Mouse (Mus musculus) C2C12 (cell line): ENCODE measurements around the gene Abo.

ENCODE experiments used
- CTCF ChIP-seq: IDR thresholded peaks from one replicate; pipeline ENCODE4 v1.5.1; 2011; ENCODE audit not compliant: control insufficient read depth, insufficient read depth, insufficient read length
- FOSL1 ChIP-seq: IDR thresholded peaks from one replicate; pipeline ENCODE4 v1.8.0; 2011; ENCODE audit warnings: mild to moderate bottlenecking, low read length; ENCODE audit not compliant: poor library complexity, insufficient read depth, severe bottlenecking
- MYOG ChIP-seq: IDR thresholded peaks from one replicate; pipeline ENCODE4 v1.6.1; 2011; ENCODE audit not compliant: control insufficient read depth, insufficient read length; ENCODE audit errors: extremely low read depth

DNA sequence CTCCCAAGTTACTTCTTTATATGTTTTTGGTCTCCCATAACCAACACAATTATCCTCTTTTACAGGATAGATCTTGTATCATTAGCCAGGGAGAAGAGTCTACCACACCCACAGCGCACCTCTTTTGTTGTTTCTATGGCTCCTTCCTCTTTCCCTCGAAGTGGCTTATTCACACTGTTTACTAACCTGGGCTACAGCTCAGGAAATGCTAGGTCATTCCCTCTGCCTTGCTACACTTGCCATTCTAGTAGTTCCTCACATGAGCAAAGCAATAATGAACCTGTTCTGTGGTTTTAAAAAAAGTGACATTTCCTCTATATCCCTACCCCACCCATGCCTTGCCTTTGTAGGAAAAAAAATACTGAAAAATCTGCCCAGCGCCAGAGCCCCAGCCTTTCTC is 1.9 kb downstream of the Abo start:
- TF ChIP-seq CTCF, result no peak
- no peak for TF ChIP-seq MYOG
- TF ChIP-seq FOSL1, result no peak
